Mouse (Mus musculus) MEL (cell line): Measurements from ENCODE around the gene Mmd. TPM values are rescaled to one million over a fixed set of nuclear protein-coding genes. Genes with fewer than 3 reads are reported as not detected.

Experiments
- DNase-seq: peaks from one replicate; pipeline ENCODE4 v3.0.0; 2011; ENCODE audit warnings: low read depth, low spot score
- H3K27ac ChIP-seq: 2 replicates; pipeline ENCODE4 v1.5.1; 2012; ENCODE audit warnings: low read depth, mild to moderate bottlenecking, control low read depth, low read length, moderate library complexity; ENCODE audit not compliant: control insufficient read depth
- H3K27me3 ChIP-seq, 2 experiments: fragments of 150-350 bp in 1 of 2; sonication (generic) in 1 of 2; 2 replicates each; pipeline ENCODE4 v1.6.1; 2012; ENCODE audit warnings: low read length in 2 of 2, mild to moderate bottlenecking in 2 of 2, improper control_type of control experiment in 1 of 2, moderate library complexity in 1 of 2; ENCODE audit not compliant: insufficient read depth in 2 of 2, control insufficient read depth in 1 of 2
- H3K36me3 ChIP-seq, 2 experiments: 2 replicates each; pipeline ENCODE4 v1.6.1; 2012 to 2014; ENCODE audit warnings: low read length in 2 of 2, improper control_type of control experiment in 1 of 2, inconsistent platforms in 1 of 2, mild to moderate bottlenecking in 1 of 2; ENCODE audit not compliant: insufficient read depth in 2 of 2, control insufficient read depth in 1 of 2
- H3K4me1 ChIP-seq, 2 experiments: fragments of 150-350 bp in 1 of 2; sonication (generic) in 1 of 2; 2 replicates each; pipeline ENCODE4 v1.6.1; 2012; ENCODE audit warnings: low read length in 2 of 2, improper control_type of control experiment in 1 of 2, mild to moderate bottlenecking in 1 of 2; ENCODE audit not compliant: insufficient read depth in 2 of 2, control insufficient read depth in 1 of 2
- H3K4me3 ChIP-seq, 2 experiments: fragments of 150-350 bp in 1 of 2; sonication (generic) in 1 of 2; 2 replicates each; pipeline ENCODE4 v1.5.1; 2012; ENCODE audit warnings: low read depth in 2 of 2, low read length in 2 of 2, mild to moderate bottlenecking in 2 of 2, moderate library complexity in 2 of 2, control low read depth in 1 of 2, improper control_type of control experiment in 1 of 2; ENCODE audit not compliant: control insufficient read depth in 1 of 2, insufficient read depth in 1 of 2
- H3K79me2 ChIP-seq: 2 replicates; pipeline ENCODE4 v1.6.1; 2012; ENCODE audit warnings: mild to moderate bottlenecking, low read length, moderate library complexity; ENCODE audit not compliant: control insufficient read depth, poor library complexity, insufficient read depth
- H3K9ac ChIP-seq: 2 replicates; pipeline ENCODE4 v1.6.1; 2012; ENCODE audit warnings: low read depth, mild to moderate bottlenecking, control low read depth, low read length, moderate library complexity; ENCODE audit not compliant: control insufficient read depth, poor library complexity, severe bottlenecking
- H3K9me3 ChIP-seq: fragments of 150-350 bp; sonication (generic); replicated peaks from 2 replicates; pipeline ENCODE4 v1.6.1; 2012; ENCODE audit warnings: mild to moderate bottlenecking, low read length, improper control_type of control experiment, moderate library complexity; ENCODE audit not compliant: insufficient read depth
- BHLHE40 ChIP-seq: IDR thresholded peaks from 2 replicates; pipeline ENCODE4 v1.6.1; 2012; ENCODE audit warnings: low read depth, mild to moderate bottlenecking, inconsistent platforms, low read length, improper control_type of control experiment, borderline replicate concordance
- CHD1 ChIP-seq: IDR thresholded peaks from 2 replicates; pipeline ENCODE4 v1.6.1; 2012; ENCODE audit warnings: low read depth, mild to moderate bottlenecking, inconsistent platforms, low read length, improper control_type of control experiment
- E2F4 ChIP-seq: IDR thresholded peaks from 2 replicates; pipeline ENCODE4 v1.6.1; 2011; ENCODE audit warnings: low read depth, low read length, improper control_type of control experiment, borderline replicate concordance
- GABPA ChIP-seq: IDR thresholded peaks from 2 replicates; pipeline ENCODE4 v1.6.1; 2012; ENCODE audit warnings: low read depth, mild to moderate bottlenecking, inconsistent platforms, low read length, improper control_type of control experiment, moderate library complexity
- GATA1 ChIP-seq: IDR thresholded peaks from 2 replicates; pipeline ENCODE4 v1.6.1; 2011; ENCODE audit warnings: low read depth, low read length, improper control_type of control experiment
- HCFC1 ChIP-seq: IDR thresholded peaks from 2 replicates; pipeline ENCODE4 v1.6.1; 2012; ENCODE audit warnings: low read depth, mild to moderate bottlenecking, inconsistent platforms, low read length, improper control_type of control experiment, moderate library complexity
- JUND ChIP-seq: IDR thresholded peaks from 2 replicates; pipeline ENCODE4 v1.6.1; 2011; ENCODE audit warnings: low read depth, mild to moderate bottlenecking, improper control_type of control experiment, low read length
- KAT2A ChIP-seq: conservative IDR thresholded peaks from 2 replicates; pipeline ENCODE4 v1.6.1; 2012; ENCODE audit warnings: low read depth, low read length, improper control_type of control experiment, inconsistent platforms
- MAFK ChIP-seq: IDR thresholded peaks from 2 replicates; pipeline ENCODE4 v1.6.1; 2011; ENCODE audit warnings: low read depth, mild to moderate bottlenecking, low read length, improper control_type of control experiment, borderline replicate concordance
- MEF2A ChIP-seq: IDR thresholded peaks from 2 replicates; pipeline ENCODE4 v1.6.1; 2014; ENCODE audit warnings: low read depth, mild to moderate bottlenecking, inconsistent platforms, low read length, improper control_type of control experiment; ENCODE audit not compliant: poor library complexity, insufficient replicate concordance, severe bottlenecking; ENCODE audit errors: extremely low read depth
- MXI1 ChIP-seq: IDR thresholded peaks from 2 replicates; pipeline ENCODE4 v1.6.1; 2011; ENCODE audit warnings: mild to moderate bottlenecking, low read depth, low read length, improper control_type of control experiment
- MYC ChIP-seq: IDR thresholded peaks from 2 replicates; pipeline ENCODE4 v1.6.1; 2011; ENCODE audit warnings: low read depth, mild to moderate bottlenecking, low read length, improper control_type of control experiment, moderate library complexity
- POLR2A ChIP-seq, 2 experiments: IDR thresholded peaks; 2 replicates each; pipeline ENCODE4 v1.6.1; 2011 to 2012; ENCODE audit warnings: low read length in 2 of 2, mild to moderate bottlenecking in 2 of 2, control low read depth in 1 of 2, improper control_type of control experiment in 1 of 2, low read depth in 1 of 2, moderate library complexity in 1 of 2; ENCODE audit not compliant: control insufficient read depth in 1 of 2, insufficient read depth in 1 of 2, poor library complexity in 1 of 2
- POLR2AphosphoS2 ChIP-seq: IDR thresholded peaks from 2 replicates; pipeline ENCODE4 v1.6.1; 2011; ENCODE audit warnings: low read length, improper control_type of control experiment
- RAD21 ChIP-seq: IDR thresholded peaks from 2 replicates; pipeline ENCODE4 v1.6.1; 2011; ENCODE audit warnings: mild to moderate bottlenecking, low read depth, low read length, improper control_type of control experiment
- RCOR1 ChIP-seq: IDR thresholded peaks from 2 replicates; pipeline ENCODE4 v1.6.1; 2012; ENCODE audit warnings: low read depth, mild to moderate bottlenecking, inconsistent platforms, low read length, improper control_type of control experiment
- SIN3A ChIP-seq: IDR thresholded peaks from 2 replicates; pipeline ENCODE4 v1.6.1; 2012; ENCODE audit warnings: low read length, improper control_type of control experiment, inconsistent platforms
- SMC3 ChIP-seq: IDR thresholded peaks from 2 replicates; pipeline ENCODE4 v1.6.1; 2011; ENCODE audit warnings: low read depth, low read length, improper control_type of control experiment
- TBP ChIP-seq: IDR thresholded peaks from 2 replicates; pipeline ENCODE4 v1.8.0; 2011; ENCODE audit warnings: low read depth, low read length, improper control_type of control experiment
- TCF12 ChIP-seq: IDR thresholded peaks from 2 replicates; pipeline ENCODE4 v1.6.1; 2014; ENCODE audit warnings: low read depth, mild to moderate bottlenecking, inconsistent platforms, low read length, improper control_type of control experiment, moderate library complexity
- UBTF ChIP-seq: IDR thresholded peaks from 2 replicates; pipeline ENCODE4 v1.6.1; 2012; ENCODE audit warnings: low read depth, mild to moderate bottlenecking, inconsistent platforms, low read length, improper control_type of control experiment, moderate library complexity, borderline replicate concordance; ENCODE audit not compliant: insufficient read depth
- ZC3H11A ChIP-seq: IDR thresholded peaks from 2 replicates; pipeline ENCODE4 v1.6.1; 2012; ENCODE audit warnings: low read depth, mild to moderate bottlenecking, inconsistent platforms, low read length, improper control_type of control experiment
- polyA plus RNA-seq, 2 experiments: library from polyadenylated mRNA; stranded (reverse) in 1 of 2; unstranded in 1 of 2; fragments of >175 nt in 1 of 2; fragments of >200 nt in 1 of 2; gene quantifications; 2 replicates each; pipeline versions ENCODE4 v1.2.1 to v1.2.4; 2012; ENCODE audit warnings: low replicate concordance in 2 of 2, low read depth in 1 of 2; ENCODE audit not compliant: insufficient read length in 2 of 2, insufficient read depth in 1 of 2, missing spikeins in 1 of 2
- total RNA-seq: library from RNA; depleted of rRNA; stranded (reverse); fragments of 300-350 nt; gene quantifications from 2 replicates; pipeline ENCODE4 v1.2.3, GENCODE M21; 2012

Gene Mmd
- total and polyA plus RNA-seq, 3 experiments, result 7.4 to 15.5 TPM; not detected in 1

DNA sequence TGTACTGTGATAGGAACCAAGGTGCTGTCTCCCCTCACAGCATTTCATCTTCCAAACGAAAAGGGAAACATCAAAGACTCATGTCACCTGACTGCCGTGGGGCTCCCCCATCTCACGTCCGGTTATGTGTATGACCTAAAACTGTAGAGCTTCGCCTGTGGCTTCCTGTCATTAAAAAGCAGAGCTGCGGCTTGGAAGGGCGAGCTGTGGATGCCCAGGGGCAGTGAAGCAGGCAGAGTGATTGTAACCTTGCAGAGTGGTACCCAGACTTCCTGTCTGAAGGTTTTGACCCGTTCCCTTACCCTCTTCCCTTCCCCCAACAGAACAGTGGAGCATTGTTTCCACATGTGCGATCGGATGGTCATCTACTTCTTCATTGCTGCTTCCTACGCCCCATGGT lies 14.9 kb downstream of the Mmd start:
- H3K9ac ChIP-seq, result no peak overlapping the region
- H3K9me3 ChIP-seq, result no peaks in the 10 kb centered on the region
- TF ChIP-seq TBP (no peak), HCFC1 (no peak), SMC3 (no peak), MAFK (no peak), RAD21 (no peak), CHD1 (no peak), MEF2A (no peak), JUND (no peak), RCOR1 (no peak), POLR2AphosphoS2 (no peak), GATA1 (no peak), TCF12 (no peak), E2F4 (no peak), POLR2A (IDR thresholded peaks at IDR 0.05; ENCODE audit: control insufficient read depth in 1 of 2, insufficient read depth in 1 of 2, low read depth in 1 of 2, low read length in 2 of 2, poor library complexity in 1 of 2) (no peak), UBTF (no peak), MYC (no peak), SIN3A (no peak), GABPA (no peak), BHLHE40 (no peak)
- no peaks in the 10 kb centered on the region for H3K79me2 ChIP-seq
- no peak overlapping the region for H3K27ac ChIP-seq
- H3K4me1 ChIP-seq, result no peaks in the 10 kb centered on the region
- H3K36me3 ChIP-seq, result no peaks in the 10 kb centered on the region
- H3K27me3 ChIP-seq, result no peaks in the 10 kb centered on the region
- H3K4me3 ChIP-seq, result no peak overlapping the region
- DNase-seq, result no peak

DNA sequence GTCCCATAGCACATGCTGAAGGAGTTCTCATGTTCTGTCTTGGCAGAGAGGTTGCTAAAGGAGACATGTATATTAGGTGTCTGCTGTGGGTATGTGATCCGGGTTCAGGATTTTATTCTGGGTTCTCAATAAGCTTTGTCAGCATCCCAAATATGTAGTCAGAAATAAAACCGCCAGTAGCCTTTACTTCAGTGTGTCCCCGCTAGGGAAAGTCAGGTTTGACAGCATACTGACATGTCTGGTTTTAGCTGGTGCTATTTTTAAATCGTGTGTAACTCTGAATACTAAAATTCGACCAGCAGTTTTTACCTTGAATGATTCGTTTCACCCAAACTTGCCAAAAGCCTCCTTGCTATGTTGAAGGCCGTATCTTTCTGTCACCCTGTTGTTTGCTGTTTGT lies 16.3 kb downstream of the Mmd start:
- no peaks in the 10 kb centered on the region for H3K79me2 ChIP-seq
- TF ChIP-seq KAT2A (no peak), MXI1 (no peak), ZC3H11A (no peak)
- no peaks in the 10 kb centered on the region for H3K36me3 ChIP-seq
- H3K4me1 ChIP-seq, result no peaks in the 10 kb centered on the region
- H3K9me3 ChIP-seq, result no peaks in the 10 kb centered on the region
- no peak overlapping the region for H3K27ac ChIP-seq
- H3K4me3 ChIP-seq, result no peak overlapping the region
- no peak overlapping the region for H3K9ac ChIP-seq
- H3K27me3 ChIP-seq, result no peaks in the 10 kb centered on the region
- DNase-seq, result no peak
